Mouse (Mus musculus): ENCODE results near the gene Ppp1r14b. TPM values are rescaled to one million over a fixed set of nuclear protein-coding genes. Genes with fewer than 3 reads are reported as not detected.

The Ppp1r14b gene
- polyA plus RNA-seq, 1 experiment from 2014 or later: 99.5 TPM

GRCm38 (mm10) chr19:6950613-6951153, 24.1 kb upstream of the Ppp1r14b start:
- Histone ChIP-seq H3K27ac (ENCODE audit: low read length) (peak overlapping the region; percentile 97), H3K27me3 (ENCODE audit: control insufficient read depth, insufficient read depth, low read length) (no peaks in the 10 kb centered on the region), H3K36me3 (ENCODE audit: control insufficient read depth, insufficient read depth, low read length) (peaks cover 21% of the 10 kb centered on the region), H3K4me3 (ENCODE audit: low read depth, low read length) (peak overlapping the region; percentile 57), H3K9ac (replicated peaks; ENCODE audit: low read depth, low read length) (peak overlapping the region; percentile 61), H3K9me3 (ENCODE audit: control insufficient read depth, low read depth, low read length) (no peaks in the 10 kb centered on the region), H3K4me1 (ENCODE audit: control insufficient read depth, insufficient read depth, low read length) (peaks cover 20% of the 10 kb centered on the region), H3K4me2 (replicated peaks; ENCODE audit: low read depth, low read length) (peak overlapping the region; percentile 93)
- 0 out of 2 replicates have a peak, but pooled peaks have one; percentile 3 for ATAC-seq (ENCODE audit: insufficient number of reproducible peaks, insufficient read depth, low FRiP score, low read depth)
- under 1% methylated on average over 28 of the region's 28 CpGs for WGBS

GRCm38 (mm10) chr19:6951381-6951968, 23.3 kb upstream of the Ppp1r14b start:
- 0% methylated on average over 35 of the region's 35 CpGs for WGBS
- no peaks in the 10 kb centered on the region for H3K27me3 ChIP-seq (ENCODE audit: control insufficient read depth, insufficient read depth, low read length)
- H3K4me1 ChIP-seq (ENCODE audit: control insufficient read depth, insufficient read depth, low read length): peaks cover 20% of the 10 kb centered on the region
- H3K27ac ChIP-seq (ENCODE audit: low read length): peak overlapping the region; percentile 97
- peak overlapping the region; percentile 57 for H3K4me3 ChIP-seq (ENCODE audit: low read depth, low read length)
- H3K9me3 ChIP-seq (ENCODE audit: control insufficient read depth, low read depth, low read length): no peaks in the 10 kb centered on the region
- H3K4me2 ChIP-seq (replicated peaks; ENCODE audit: low read depth, low read length): peak overlapping the region; percentile 93
- ATAC-seq (ENCODE audit: insufficient number of reproducible peaks, insufficient read depth, low FRiP score, low read depth): peak; percentile 72
- H3K36me3 ChIP-seq (ENCODE audit: control insufficient read depth, insufficient read depth, low read length): peaks cover 29% of the 10 kb centered on the region
- peak overlapping the region; percentile 61 for H3K9ac ChIP-seq (replicated peaks; ENCODE audit: low read depth, low read length)

GRCm38 (mm10) chr19:6951994-6952711, 22.6 kb upstream of the Ppp1r14b start:
- peaks cover 20% of the 10 kb centered on the region for H3K4me1 ChIP-seq (ENCODE audit: control insufficient read depth, insufficient read depth, low read length)
- no peaks in the 10 kb centered on the region for H3K27me3 ChIP-seq (ENCODE audit: control insufficient read depth, insufficient read depth, low read length)
- H3K27ac ChIP-seq (ENCODE audit: low read length): peak overlapping the region; percentile 97
- no peaks in the 10 kb centered on the region for H3K9me3 ChIP-seq (ENCODE audit: control insufficient read depth, low read depth, low read length)
- peaks cover 35% of the 10 kb centered on the region for H3K36me3 ChIP-seq (ENCODE audit: control insufficient read depth, insufficient read depth, low read length)
- H3K4me2 ChIP-seq (replicated peaks; ENCODE audit: low read depth, low read length): peak overlapping the region; percentile 93
- 2% methylated on average over 31 of the region's 31 CpGs for WGBS
- H3K9ac ChIP-seq (replicated peaks; ENCODE audit: low read depth, low read length): peak overlapping the region; percentile 61
- peak overlapping the region; percentile 57 for H3K4me3 ChIP-seq (ENCODE audit: low read depth, low read length)
- ATAC-seq (ENCODE audit: insufficient number of reproducible peaks, insufficient read depth, low FRiP score, low read depth): peak; percentile 30

- Histone ChIP-seq H3K9ac (replicated peaks; ENCODE audit: low read depth, low read length) (no peak overlapping the region), H3K27me3 (ENCODE audit: control insufficient read depth, insufficient read depth, low read length) (no peaks in the 10 kb centered on the region), H3K4me2 (replicated peaks; ENCODE audit: low read depth, low read length) (peak overlapping the region; percentile 93), H3K4me3 (ENCODE audit: low read depth, low read length) (no peak overlapping the region; the same call in 1 of the 2 replicates), H3K4me1 (ENCODE audit: control insufficient read depth, insufficient read depth, low read length) (peaks cover 20% of the 10 kb centered on the region), H3K9me3 (ENCODE audit: control insufficient read depth, low read depth, low read length) (no peaks in the 10 kb centered on the region), H3K27ac (ENCODE audit: low read length) (peak overlapping the region; percentile 97), H3K36me3 (ENCODE audit: control insufficient read depth, insufficient read depth, low read length) (peaks cover 39% of the 10 kb centered on the region)
- 12% methylated on average over 3 of the region's 3 CpGs for WGBS
- peak; percentile 33 for ATAC-seq (ENCODE audit: insufficient number of reproducible peaks, insufficient read depth, low FRiP score, low read depth)
Observed at GRCm38 (mm10) chr19:6952712-6953037, 22.1 kb upstream of the Ppp1r14b start.

GRCm38 (mm10) chr19:6954046-6954445, 20.7 kb upstream of the Ppp1r14b start:
- Histone ChIP-seq H3K4me2 (replicated peaks; ENCODE audit: low read depth, low read length) (no peak overlapping the region), H3K27ac (ENCODE audit: low read length) (no peak overlapping the region), H3K9ac (replicated peaks; ENCODE audit: low read depth, low read length) (no peak overlapping the region), H3K27me3 (ENCODE audit: control insufficient read depth, insufficient read depth, low read length) (no peaks in the 10 kb centered on the region), H3K4me1 (ENCODE audit: control insufficient read depth, insufficient read depth, low read length) (peaks cover 20% of the 10 kb centered on the region), H3K4me3 (ENCODE audit: low read depth, low read length) (no peak overlapping the region), H3K9me3 (ENCODE audit: control insufficient read depth, low read depth, low read length) (no peaks in the 10 kb centered on the region), H3K36me3 (ENCODE audit: control insufficient read depth, insufficient read depth, low read length) (peaks cover 53% of the 10 kb centered on the region)
- 48% methylated on average over 9 of the region's 9 CpGs for WGBS
- ATAC-seq (ENCODE audit: insufficient number of reproducible peaks, insufficient read depth, low FRiP score, low read depth): no peak

GRCm38 (mm10) chr19:6955424-6955823, 19.3 kb upstream of the Ppp1r14b start:
- H3K36me3 ChIP-seq (ENCODE audit: control insufficient read depth, insufficient read depth, low read length): peaks cover 65% of the 10 kb centered on the region
- no peaks in the 10 kb centered on the region for H3K9me3 ChIP-seq (ENCODE audit: control insufficient read depth, low read depth, low read length)
- no peak overlapping the region for H3K27ac ChIP-seq (ENCODE audit: low read length)
- WGBS: 68% methylated on average over 7 of the region's 7 CpGs
- no peak for ATAC-seq (ENCODE audit: insufficient number of reproducible peaks, insufficient read depth, low FRiP score, low read depth)
- no peak overlapping the region for H3K4me2 ChIP-seq (replicated peaks; ENCODE audit: low read depth, low read length)
- peaks cover 12% of the 10 kb centered on the region for H3K4me1 ChIP-seq (ENCODE audit: control insufficient read depth, insufficient read depth, low read length)
- H3K27me3 ChIP-seq (ENCODE audit: control insufficient read depth, insufficient read depth, low read length): no peaks in the 10 kb centered on the region
- no peak overlapping the region for H3K9ac ChIP-seq (replicated peaks; ENCODE audit: low read depth, low read length)
- H3K4me3 ChIP-seq (ENCODE audit: low read depth, low read length): no peak overlapping the region

GRCm38 (mm10) chr19:6956461-6956860, 18.3 kb upstream of the Ppp1r14b start:
- no peak overlapping the region for H3K4me2 ChIP-seq (replicated peaks; ENCODE audit: low read depth, low read length)
- no peaks in the 10 kb centered on the region for H3K27me3 ChIP-seq (ENCODE audit: control insufficient read depth, insufficient read depth, low read length)
- no peaks in the 10 kb centered on the region for H3K9me3 ChIP-seq (ENCODE audit: control insufficient read depth, low read depth, low read length)
- H3K4me3 ChIP-seq (ENCODE audit: low read depth, low read length): no peak overlapping the region
- H3K36me3 ChIP-seq (ENCODE audit: control insufficient read depth, insufficient read depth, low read length): peaks cover 69% of the 10 kb centered on the region
- H3K4me1 ChIP-seq (ENCODE audit: control insufficient read depth, insufficient read depth, low read length): peaks cover 12% of the 10 kb centered on the region
- no peak overlapping the region for H3K9ac ChIP-seq (replicated peaks; ENCODE audit: low read depth, low read length)
- 80% methylated on average over 10 of the region's 10 CpGs for WGBS
- no peak for ATAC-seq (ENCODE audit: insufficient number of reproducible peaks, insufficient read depth, low FRiP score, low read depth)
- H3K27ac ChIP-seq (ENCODE audit: low read length): no peak overlapping the region

- Histone ChIP-seq H3K27me3 (ENCODE audit: control insufficient read depth, insufficient read depth, low read length) (no peaks in the 10 kb centered on the region), H3K4me2 (replicated peaks; ENCODE audit: low read depth, low read length) (peak overlapping the region; percentile 94), H3K27ac (ENCODE audit: low read length) (peak overlapping the region; percentile 35; the same call in 1 of the 2 replicates), H3K9me3 (ENCODE audit: control insufficient read depth, low read depth, low read length) (no peaks in the 10 kb centered on the region), H3K9ac (replicated peaks; ENCODE audit: low read depth, low read length) (peak overlapping the region; percentile 83), H3K4me1 (ENCODE audit: control insufficient read depth, insufficient read depth, low read length) (peaks cover 37% of the 10 kb centered on the region), H3K4me3 (ENCODE audit: low read depth, low read length) (peak overlapping the region; percentile 68), H3K36me3 (ENCODE audit: control insufficient read depth, insufficient read depth, low read length) (peaks cover 26% of the 10 kb centered on the region)
- ATAC-seq (ENCODE audit: insufficient number of reproducible peaks, insufficient read depth, low FRiP score, low read depth): peak; percentile 38
- 6% methylated on average over 15 of the region's 15 CpGs for WGBS
Observed at GRCm38 (mm10) chr19:6968491-6969271, 6.1 kb upstream of the Ppp1r14b start.
